Mouse (Mus musculus): ENCODE results near the gene Ube2e2. TPM values are rescaled to one million over a fixed set of nuclear protein-coding genes. Genes with fewer than 3 reads are reported as not detected.

The Ube2e2 gene
- polyA plus RNA-seq, 1 experiment from 2014 or later = 50.2 TPM

- ATAC-seq (replicated peaks; ENCODE audit: low FRiP score, low TSS enrichment, low read depth) = no peak
- H3K4me3 ChIP-seq (ENCODE audit: low read depth, low read length) = no peak overlapping the region
Observed at GRCm38 (mm10) chr14:18820713-18821112, 73.4 kb downstream of the Ube2e2 start.

GRCm38 (mm10) chr14:18796857-18797256 lies 97.2 kb downstream of the Ube2e2 start:
- H3K27me3 ChIP-seq (replicated peaks; ENCODE audit: control insufficient read depth, insufficient read depth, low read length) = no peaks in the 10 kb centered on the region

More at GRCm38 (mm10) chr14:18820713-18821112, 73.4 kb downstream of the Ube2e2 start:
- H3K4me1 ChIP-seq (replicated peaks; ENCODE audit: control insufficient read depth, insufficient read depth, low read length) = no peaks in the 10 kb centered on the region
- DNase-seq (ENCODE audit: low spot score) = no peak
- 63% methylated on average over 6 of the region's 6 CpGs for WGBS
- no peaks in the 10 kb centered on the region for H3K9me3 ChIP-seq (ENCODE audit: control insufficient read depth, low read length)
- no peaks in the 10 kb centered on the region for H3K36me3 ChIP-seq (ENCODE audit: control insufficient read depth, insufficient read depth, low read length)
- no peaks in the 10 kb centered on the region for H3K27me3 ChIP-seq (replicated peaks; ENCODE audit: control insufficient read depth, insufficient read depth, low read length)
- no peak overlapping the region for H3K4me2 ChIP-seq (ENCODE audit: low read length)
- no peak overlapping the region for H3K27ac ChIP-seq (ENCODE audit: low read depth)
- H3K9ac ChIP-seq (ENCODE audit: low read length) = no peak overlapping the region

GRCm38 (mm10) chr14:18795787-18796186 lies 98.3 kb downstream of the Ube2e2 start:
- DNase-seq (ENCODE audit: low spot score) (no peak), ATAC-seq (replicated peaks; ENCODE audit: low FRiP score, low TSS enrichment, low read depth) (no peak)
- H3K27ac ChIP-seq (ENCODE audit: low read depth) = no peak overlapping the region
- H3K9me3 ChIP-seq (ENCODE audit: control insufficient read depth, low read length) = no peaks in the 10 kb centered on the region
- no peaks in the 10 kb centered on the region for H3K36me3 ChIP-seq (ENCODE audit: control insufficient read depth, insufficient read depth, low read length)
- no peaks in the 10 kb centered on the region for H3K27me3 ChIP-seq (replicated peaks; ENCODE audit: control insufficient read depth, insufficient read depth, low read length)
- 60% methylated on average over 2 of the region's 2 CpGs for WGBS
- no peak overlapping the region for H3K9ac ChIP-seq (ENCODE audit: low read length)
- H3K4me1 ChIP-seq (replicated peaks; ENCODE audit: control insufficient read depth, insufficient read depth, low read length) = no peaks in the 10 kb centered on the region
- no peak overlapping the region for H3K4me3 ChIP-seq (ENCODE audit: low read depth, low read length)
- H3K4me2 ChIP-seq (ENCODE audit: low read length) = no peak overlapping the region

More at GRCm38 (mm10) chr14:18796857-18797256, 97.2 kb downstream of the Ube2e2 start:
- DNase-seq (ENCODE audit: low spot score) (no peak), ATAC-seq (replicated peaks; ENCODE audit: low FRiP score, low TSS enrichment, low read depth) (no peak)
- Histone ChIP-seq H3K36me3 (ENCODE audit: control insufficient read depth, insufficient read depth, low read length) (no peaks in the 10 kb centered on the region), H3K9me3 (ENCODE audit: control insufficient read depth, low read length) (no peaks in the 10 kb centered on the region), H3K4me1 (replicated peaks; ENCODE audit: control insufficient read depth, insufficient read depth, low read length) (no peaks in the 10 kb centered on the region), H3K9ac (ENCODE audit: low read length) (no peak overlapping the region), H3K4me3 (ENCODE audit: low read depth, low read length) (no peak overlapping the region), H3K27ac (ENCODE audit: low read depth) (no peak overlapping the region), H3K4me2 (ENCODE audit: low read length) (no peak overlapping the region)

GRCm38 (mm10) chr14:18778993-18779675 lies 114.9 kb downstream of the Ube2e2 start:
- H3K4me2 ChIP-seq (ENCODE audit: low read length) = no peak overlapping the region
- ATAC-seq (replicated peaks; ENCODE audit: low FRiP score, low TSS enrichment, low read depth) (no peak), DNase-seq (ENCODE audit: low spot score) (no peak)
- H3K9ac ChIP-seq (ENCODE audit: low read length) = no peak overlapping the region
- no peaks in the 10 kb centered on the region for H3K4me1 ChIP-seq (replicated peaks; ENCODE audit: control insufficient read depth, insufficient read depth, low read length)
- H3K36me3 ChIP-seq (ENCODE audit: control insufficient read depth, insufficient read depth, low read length) = no peaks in the 10 kb centered on the region
- no peak overlapping the region for H3K27ac ChIP-seq (ENCODE audit: low read depth)
- H3K4me3 ChIP-seq (ENCODE audit: low read depth, low read length) = no peak overlapping the region
- no peaks in the 10 kb centered on the region for H3K9me3 ChIP-seq (ENCODE audit: control insufficient read depth, low read length)
- H3K27me3 ChIP-seq (replicated peaks; ENCODE audit: control insufficient read depth, insufficient read depth, low read length) = no peaks in the 10 kb centered on the region
- 79% methylated on average over 3 of the region's 3 CpGs for WGBS

- Histone ChIP-seq H3K9me3 (ENCODE audit: control insufficient read depth, low read length) (no peaks in the 10 kb centered on the region), H3K4me3 (ENCODE audit: low read depth, low read length) (no peak overlapping the region), H3K27ac (ENCODE audit: low read depth) (no peak overlapping the region), H3K4me1 (replicated peaks; ENCODE audit: control insufficient read depth, insufficient read depth, low read length) (no peaks in the 10 kb centered on the region), H3K36me3 (ENCODE audit: control insufficient read depth, insufficient read depth, low read length) (no peaks in the 10 kb centered on the region), H3K4me2 (ENCODE audit: low read length) (no peak overlapping the region), H3K9ac (ENCODE audit: low read length) (no peak overlapping the region), H3K27me3 (replicated peaks; ENCODE audit: control insufficient read depth, insufficient read depth, low read length) (no peaks in the 10 kb centered on the region)
- ATAC-seq (replicated peaks; ENCODE audit: low FRiP score, low TSS enrichment, low read depth) = no peak
- 91% methylated on average over 5 of the region's 5 CpGs for WGBS
- DNase-seq (ENCODE audit: low spot score) = no peak
Observed at GRCm38 (mm10) chr14:18778241-18778640, 115.8 kb downstream of the Ube2e2 start.

GRCm38 (mm10) chr14:18776132-18776531 lies 117.9 kb downstream of the Ube2e2 start:
- Histone ChIP-seq H3K9ac (ENCODE audit: low read length) (no peak overlapping the region), H3K27me3 (replicated peaks; ENCODE audit: control insufficient read depth, insufficient read depth, low read length) (no peaks in the 10 kb centered on the region), H3K4me2 (ENCODE audit: low read length) (no peak overlapping the region), H3K4me3 (ENCODE audit: low read depth, low read length) (no peak overlapping the region), H3K4me1 (replicated peaks; ENCODE audit: control insufficient read depth, insufficient read depth, low read length) (no peaks in the 10 kb centered on the region), H3K9me3 (ENCODE audit: control insufficient read depth, low read length) (no peaks in the 10 kb centered on the region), H3K36me3 (ENCODE audit: control insufficient read depth, insufficient read depth, low read length) (no peaks in the 10 kb centered on the region), H3K27ac (ENCODE audit: low read depth) (no peak overlapping the region)
- 91% methylated on average over 2 of the region's 2 CpGs for WGBS
- DNase-seq (ENCODE audit: low spot score) = no peak
- no peak for ATAC-seq (replicated peaks; ENCODE audit: low FRiP score, low TSS enrichment, low read depth)

- Histone ChIP-seq H3K4me3 (ENCODE audit: low read depth, low read length) (no peak overlapping the region), H3K27ac (ENCODE audit: low read depth) (no peak overlapping the region), H3K27me3 (replicated peaks; ENCODE audit: control insufficient read depth, insufficient read depth, low read length) (no peaks in the 10 kb centered on the region), H3K4me2 (ENCODE audit: low read length) (no peak overlapping the region), H3K4me1 (replicated peaks; ENCODE audit: control insufficient read depth, insufficient read depth, low read length) (no peaks in the 10 kb centered on the region), H3K36me3 (ENCODE audit: control insufficient read depth, insufficient read depth, low read length) (no peaks in the 10 kb centered on the region), H3K9me3 (ENCODE audit: control insufficient read depth, low read length) (no peaks in the 10 kb centered on the region), H3K9ac (ENCODE audit: low read length) (no peak overlapping the region)
- 57% methylated on average over 2 of the region's 2 CpGs for WGBS
- no peak for DNase-seq (ENCODE audit: low spot score)
- ATAC-seq (replicated peaks; ENCODE audit: low FRiP score, low TSS enrichment, low read depth) = no peak
Observed at GRCm38 (mm10) chr14:18773724-18774123, 120.3 kb downstream of the Ube2e2 start.

GRCm38 (mm10) chr14:18759601-18760356 lies 134.3 kb downstream of the Ube2e2 start:
- no peak overlapping the region for H3K4me2 ChIP-seq (ENCODE audit: low read length)
- 66% methylated on average over 6 of the region's 6 CpGs for WGBS
- no peaks in the 10 kb centered on the region for H3K9me3 ChIP-seq (ENCODE audit: control insufficient read depth, low read length)
- H3K9ac ChIP-seq (ENCODE audit: low read length) = no peak overlapping the region
- ATAC-seq (replicated peaks; ENCODE audit: low FRiP score, low TSS enrichment, low read depth) (no peak), DNase-seq (ENCODE audit: low spot score) (no peak)
- no peaks in the 10 kb centered on the region for H3K36me3 ChIP-seq (ENCODE audit: control insufficient read depth, insufficient read depth, low read length)
- no peaks in the 10 kb centered on the region for H3K27me3 ChIP-seq (replicated peaks; ENCODE audit: control insufficient read depth, insufficient read depth, low read length)
- no peaks in the 10 kb centered on the region for H3K4me1 ChIP-seq (replicated peaks; ENCODE audit: control insufficient read depth, insufficient read depth, low read length)
- H3K27ac ChIP-seq (ENCODE audit: low read depth) = no peak overlapping the region
- H3K4me3 ChIP-seq (ENCODE audit: low read depth, low read length) = no peak overlapping the region

All from intestine, embryonic 14.5 days (tissue).